Mouse (Mus musculus): ENCODE measurements around the gene Adnp. TPM values are rescaled to one million over a fixed set of nuclear protein-coding genes. Genes with fewer than 3 reads are reported as not detected.
A peak's percentile ranks its signal among the peaks of the same experiment; 100 is the strongest.

Adnp gene
- total RNA-seq (2021): 10 to 100 TPM; 39.6 to 41.7 TPM
- long read RNA-seq, experiment 1, partial matches to known transcripts: 0 of 1 reads
- long read RNA-seq, experiment 1, other reads (novel, unspliced or antisense): 0 of 1 reads
- long read RNA-seq, experiment 2: 0 reads

GRCm38 (mm10) chr2:168206725-168207644 is at the start of gene Adnp:
TSS of gene Adnp (minus strand) at chr2:168207112.
- peak; percentile 95 to 97 for DNase-seq
- intact Hi-C loops (cut with DNase I): loop anchor here (2.0 to 5.0 kb wide), 2 partner anchors 78 to 95 kb away; no protein-coding TSS in a partner anchor

DNA sequence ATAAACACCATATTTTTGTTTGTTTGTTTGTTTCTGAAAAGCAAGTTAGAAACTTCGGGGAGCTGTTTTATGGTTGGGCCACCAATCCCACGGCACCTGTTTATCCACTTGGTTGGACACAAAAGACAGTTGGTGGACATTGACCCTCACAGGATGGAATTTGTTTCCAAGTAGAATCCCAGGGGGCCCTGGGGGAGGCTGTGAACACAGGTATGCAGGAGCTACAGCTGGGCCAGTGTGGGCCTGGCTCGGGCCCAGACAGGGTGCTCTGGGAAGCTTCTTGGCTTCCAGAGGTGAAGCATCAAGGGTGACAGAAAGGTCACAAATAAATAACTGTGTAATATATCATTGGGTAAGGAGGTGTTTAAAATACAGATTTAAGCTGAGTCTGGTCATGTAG is 49.6 kb upstream of the Adnp start:
- intact Hi-C loops (cut with DNase I): no loop called here
- no peak for DNase-seq

GRCm38 (mm10) chr2:168253822-168254221 is 46.9 kb upstream of the Adnp start:
- no peak for DNase-seq
- intact Hi-C loops (cut with DNase I): loop anchor here (5.0 kb wide), 1 partner anchor 378 kb away; no protein-coding TSS in a partner anchor

- intact Hi-C loops (cut with DNase I): loop anchor here (5.0 kb wide), 1 partner anchor 380 kb away; no protein-coding TSS in a partner anchor
- peak in 1 of 2 experiments; percentile 19 for DNase-seq
These were observed 45.9 kb upstream of the Adnp start for GRCm38 (mm10) chr2:168252639-168253292.

GRCm38 (mm10) chr2:168250270-168250669 is 43.4 kb upstream of the Adnp start:
- intact Hi-C loops (cut with DNase I): loop anchor here (1.0 to 5.0 kb wide), 2 partner anchors 195 to 382 kb away; no protein-coding TSS in a partner anchor
- peak; percentile 78 to 92 for DNase-seq

DNA sequence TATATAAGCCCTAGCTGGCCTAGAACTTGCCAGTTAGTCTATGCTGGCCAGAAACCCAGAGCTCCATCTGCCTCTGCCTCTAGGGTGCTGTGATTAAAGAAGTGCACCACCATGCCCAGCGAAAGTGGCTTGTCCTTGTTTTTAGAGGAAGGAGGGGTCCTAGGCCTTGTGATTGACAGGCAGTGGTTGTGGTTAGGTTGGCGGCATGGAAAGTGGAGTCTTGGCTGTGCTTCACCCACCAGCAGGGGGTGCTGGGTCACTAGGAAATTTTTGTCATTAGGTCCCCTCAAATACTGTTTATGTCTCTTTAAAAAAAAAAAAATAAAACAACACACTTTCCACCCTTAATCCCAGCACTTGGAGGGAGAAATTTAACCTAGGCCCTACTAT is 41.9 kb upstream of the Adnp start:
- intact Hi-C loops (cut with DNase I): no loop called here
- peak in 1 of 2 experiments; percentile 24 for DNase-seq

DNA sequence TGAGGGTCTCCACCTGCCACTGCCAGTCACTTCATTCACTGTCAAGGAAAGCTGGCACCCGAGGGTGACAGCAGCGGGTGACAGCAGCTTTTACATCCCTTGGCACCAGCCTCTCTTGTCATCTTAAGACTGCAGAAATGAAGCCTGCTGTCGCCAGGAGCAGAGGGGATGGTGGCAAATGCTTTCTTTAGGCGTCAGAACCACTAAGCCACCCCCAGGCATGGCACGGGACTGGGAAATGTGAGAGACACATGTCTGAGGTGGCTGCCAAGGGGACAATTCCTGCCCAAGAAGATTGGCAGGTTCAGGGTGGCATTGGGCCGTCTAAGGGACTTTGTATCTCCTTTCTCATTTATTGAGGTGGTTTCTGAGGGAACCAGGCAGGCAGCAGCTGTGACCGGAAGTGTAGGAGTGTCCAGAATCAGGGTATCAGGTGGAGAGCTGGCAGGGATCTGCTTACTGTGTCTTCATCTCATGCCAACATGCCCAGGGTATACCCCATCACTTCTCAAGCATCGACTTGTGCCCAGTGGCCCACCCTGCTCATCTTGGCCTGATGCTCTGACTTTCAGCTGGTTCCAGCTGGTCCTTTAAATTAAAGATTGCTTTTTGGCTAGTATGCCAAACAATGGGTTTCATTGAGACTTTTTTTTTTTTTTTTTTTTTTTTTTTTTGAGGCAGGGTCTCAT is 41.4 kb upstream of the Adnp start:
- DNase-seq: no peak
- intact Hi-C loops (cut with DNase I): no loop called here

DNA sequence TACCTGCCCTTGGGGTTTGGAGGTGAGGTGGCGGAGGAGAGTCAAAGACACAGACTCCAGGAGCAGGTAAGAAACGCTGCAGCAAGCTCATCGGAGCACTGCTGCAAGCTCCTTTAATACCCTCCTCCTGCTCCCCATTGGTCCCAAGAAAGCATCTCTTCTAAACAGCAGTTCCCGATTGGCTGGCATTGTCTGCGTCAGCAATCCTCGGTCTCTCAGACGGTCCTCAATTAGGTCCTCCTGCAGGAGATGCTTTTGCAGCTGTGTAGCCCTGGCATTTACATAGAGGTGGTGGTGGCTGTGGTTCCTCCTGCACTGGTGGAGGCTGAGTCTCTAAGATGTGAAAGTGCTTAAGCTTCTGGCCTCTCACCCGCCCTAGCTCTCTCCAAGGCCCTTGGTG is 38.7 kb upstream of the Adnp start:
- intact Hi-C loops (cut with DNase I): no loop called here
- DNase-seq: no peak

- intact Hi-C loops (cut with DNase I): no loop called here
- no peak for DNase-seq
These were observed 36.4 kb upstream of the Adnp start for GRCm38 (mm10) chr2:168243278-168243677.

DNA sequence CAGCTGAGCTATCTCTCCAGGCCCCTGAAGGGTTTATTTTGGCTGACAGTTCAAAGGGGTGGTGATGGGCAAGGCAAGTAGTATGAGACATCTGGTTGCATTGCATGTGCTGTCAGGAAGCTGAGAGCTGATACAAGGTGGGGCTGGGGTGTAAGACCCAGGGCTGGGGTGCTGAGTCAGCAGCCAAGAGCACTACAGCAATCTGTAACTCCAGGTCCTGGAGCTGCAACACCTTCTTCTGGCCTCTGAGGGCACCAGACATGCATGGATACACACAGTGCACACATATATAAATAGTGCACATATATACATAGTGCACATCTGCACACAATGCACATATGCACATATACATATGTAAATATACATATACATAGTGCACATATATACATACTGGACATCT is 35.9 kb upstream of the Adnp start:
- no peak for DNase-seq
- intact Hi-C loops (cut with DNase I): no loop called here

DNA sequence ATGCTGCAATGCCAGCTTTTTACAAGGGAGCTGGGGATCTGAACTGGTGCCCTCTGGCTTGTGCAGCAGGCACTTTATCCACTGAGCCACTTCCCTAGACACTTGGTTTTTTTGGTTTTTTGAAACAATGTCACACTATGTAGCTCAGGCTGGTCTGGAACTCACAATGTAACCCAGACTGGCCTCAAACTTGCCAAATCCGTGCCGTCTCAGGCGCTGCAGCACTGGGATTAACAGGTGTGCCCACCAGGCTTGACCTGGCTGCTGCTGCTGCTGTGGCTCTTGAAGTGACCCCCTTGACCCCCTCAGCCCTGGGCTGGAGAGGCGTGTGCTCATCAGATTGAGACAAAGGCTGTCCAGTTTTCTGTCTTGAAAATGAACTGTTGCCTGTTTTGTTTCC is 31.4 kb upstream of the Adnp start:
- intact Hi-C loops (cut with DNase I): no loop called here
- no peak for DNase-seq

DNA sequence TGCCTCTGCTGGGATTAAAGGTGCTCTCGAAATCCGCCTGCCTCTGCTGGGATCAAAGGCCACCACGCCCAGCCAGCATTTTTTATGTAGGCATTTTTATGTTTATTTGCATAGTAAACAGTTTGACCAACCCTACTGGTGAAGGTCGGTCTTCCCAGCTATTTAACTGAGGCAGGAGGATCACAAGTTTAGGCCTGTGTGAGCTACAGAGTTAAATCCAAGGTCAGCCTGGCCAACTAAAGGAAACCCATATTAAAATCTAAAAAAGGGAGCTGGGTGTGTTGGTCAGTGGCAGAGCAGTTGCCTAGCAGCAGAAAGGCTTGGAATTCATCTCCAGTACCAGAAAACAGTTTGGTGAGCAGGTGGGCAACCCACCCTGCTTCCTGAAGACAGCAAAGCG is 26.4 kb upstream of the Adnp start:
- intact Hi-C loops (cut with DNase I): no loop called here
- DNase-seq: no peak

GRCm38 (mm10) chr2:168231471-168231829 is 24.5 kb upstream of the Adnp start:
- no peak for DNase-seq
- intact Hi-C loops (cut with DNase I): no loop called here

DNA sequence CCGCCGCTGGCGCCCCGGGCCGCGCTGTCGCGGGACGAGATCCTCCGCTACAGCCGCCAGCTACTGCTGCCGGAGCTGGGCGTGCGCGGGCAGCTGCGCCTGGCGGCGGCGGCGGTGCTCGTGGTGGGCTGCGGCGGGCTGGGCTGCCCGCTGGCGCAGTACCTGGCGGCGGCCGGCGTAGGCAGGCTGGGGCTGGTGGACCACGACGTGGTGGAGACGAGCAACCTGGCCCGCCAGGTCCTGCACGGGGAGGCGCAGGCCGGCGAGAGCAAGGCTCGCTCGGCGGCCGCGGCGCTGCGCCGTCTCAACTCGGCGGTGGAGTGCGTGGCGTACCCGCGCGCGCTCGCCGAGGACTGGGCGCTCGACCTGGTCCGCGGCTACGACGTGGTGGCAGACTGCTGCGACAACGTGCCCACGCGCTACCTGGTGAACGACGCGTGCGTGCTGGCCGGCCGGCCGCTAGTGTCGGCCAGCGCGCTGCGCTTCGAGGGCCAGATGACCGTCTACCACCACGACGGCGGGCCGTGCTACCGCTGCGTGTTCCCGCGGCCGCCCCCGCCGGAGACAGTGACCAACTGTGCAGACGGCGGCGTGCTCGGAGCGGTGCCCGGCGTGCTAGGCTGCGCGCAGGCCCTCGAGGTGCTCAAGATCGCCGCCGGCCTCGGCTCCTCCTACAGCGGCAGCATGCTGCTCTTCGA is 24.0 kb upstream of the Adnp start:
- intact Hi-C loops (cut with DNase I): no loop called here
- peak; percentile 26 to 27 for DNase-seq

GRCm38 (mm10) chr2:168230026-168230728 is 23.3 kb upstream of the Adnp start, which contains the start of the genes Gm20716, Dpm1 and Mocs3:
TSS of gene Gm20716 (minus strand) at chr2:168230364.
TSS of gene Dpm1 (minus strand) at chr2:168230591.
TSS of gene Mocs3 (plus strand) at chr2:168230622.
- intact Hi-C loops (cut with DNase I): no loop called here

GRCm38 (mm10) chr2:168229116-168230025 is 22.5 kb upstream of the Adnp start:
- peak; percentile 42 to 48 for DNase-seq
- intact Hi-C loops (cut with DNase I): loop anchor here (2.0 kb wide), 1 partner anchor 21 kb away; no protein-coding TSS in a partner anchor

More at GRCm38 (mm10) chr2:168230026-168230728, 23.3 kb upstream of the Adnp start, which contains the start of the genes Gm20716, Dpm1 and Mocs3:
- DNase-seq: peak; percentile 85 to 89

DNA sequence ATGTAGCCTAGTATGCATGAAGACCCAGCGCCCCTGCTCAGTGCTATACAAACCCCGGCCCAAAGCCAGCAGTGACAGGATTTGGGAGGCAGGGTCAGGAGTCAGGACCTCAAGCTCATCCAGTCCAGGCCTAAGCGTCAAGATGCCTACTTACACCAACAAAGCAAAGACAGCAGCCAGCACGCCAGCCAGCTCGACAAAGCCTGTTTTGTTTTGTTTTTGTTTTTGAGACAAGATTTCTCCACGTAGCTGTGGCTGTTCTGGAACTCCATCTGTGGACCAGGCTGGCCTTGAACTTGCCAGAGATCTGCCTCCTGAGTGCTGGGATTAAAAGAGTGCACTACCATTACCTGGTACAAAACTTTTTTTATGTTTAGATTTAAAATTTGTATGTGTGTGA is 16.4 kb upstream of the Adnp start:
- intact Hi-C loops (cut with DNase I): no loop called here
- DNase-seq: no peak

- intact Hi-C loops (cut with DNase I): no loop called here
- no peak for DNase-seq
These were observed 7.0 kb upstream of the Adnp start for GRCm38 (mm10) chr2:168213788-168214397.

All from heart, postnatal 14 days (tissue).